ENCODE assay signal across 8 mouse cellular contexts in the genomic region with DNA sequence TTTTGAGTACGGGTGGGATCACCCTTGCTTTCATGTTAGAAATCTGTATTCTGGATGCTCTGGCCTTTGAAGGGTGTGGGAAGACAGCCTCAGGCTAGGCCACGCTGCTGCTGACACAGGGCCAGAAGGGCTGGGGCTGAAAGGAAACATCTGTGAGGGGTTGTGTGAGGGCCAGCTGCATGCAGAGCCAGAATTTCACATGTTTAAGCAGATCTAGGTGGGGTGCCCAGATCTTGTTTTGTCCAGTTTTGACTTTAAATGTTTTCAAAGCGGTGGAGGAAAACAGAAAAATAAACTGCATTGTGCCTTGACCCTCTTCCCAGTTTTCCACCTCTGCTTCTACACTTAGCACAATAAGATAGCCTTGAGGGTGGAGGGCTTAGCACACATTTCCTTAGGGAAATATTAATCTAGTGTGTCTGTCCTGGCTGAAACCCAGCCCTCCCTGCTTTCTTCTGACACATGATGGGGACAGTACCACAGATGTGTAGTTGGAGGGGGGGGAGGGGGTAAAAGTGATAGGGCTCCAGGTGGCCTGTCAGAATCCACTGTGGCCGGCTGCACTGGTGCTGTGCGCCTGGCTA. TPM values are rescaled to one million over a fixed set of nuclear protein-coding genes. Genes with fewer than 3 reads are reported as not detected.
DNase-seq lines count a peak whose midpoint lies in the region; ATAC-seq and TF ChIP-seq lines count a peak whose summit lies in the region.
"Had no signal": no experiment of that assay in that cellular context is flagged by ENCODE, and none has a peak within 500 bp of the region (broad histone marks: within the 10 kb centered on the region; RNA-seq: fewer than 3 reads in every experiment).

No protein-coding gene starts in this region.

- peaks cover 100% of the 10 kb centered on the region for H3K36me3 ChIP-seq in embryonic facial prominence, embryonic 10.5 days (replicated peaks)
- peaks cover 52% of the 10 kb centered on the region for H3K36me3 ChIP-seq in limb, embryonic 14.5 days (ENCODE audit: control insufficient read depth, insufficient read depth, low read length)
- peaks cover 14% of the 10 kb centered on the region for H3K36me3 ChIP-seq in stomach, postnatal 0 days (ENCODE audit: control insufficient read depth, insufficient read depth, low read length)

- peak; percentile 57 for DNase-seq in adrenal gland, postnatal 10 days
- peak; percentile 21 for DNase-seq in embryonic facial prominence, embryonic 10.5 days (ENCODE audit: low spot score)
- DNase-seq in heart, postnatal 36 days: peak; percentile 78 to 82
- DNase-seq in limb, embryonic 14.5 days (ENCODE audit: low spot score): peak; percentile 72
- DNase-seq in stomach, postnatal 0 days (ENCODE audit: low spot score): peak; percentile 40
- DNase-seq in spleen, postnatal 4 days (ENCODE audit: low spot score in 2 of 2): no peak
- no peak for DNase-seq in yolk sac, embryonic 10.5 days (ENCODE audit: low spot score)

- 77% methylated on average over 5 of the region's 5 CpGs for WGBS in embryonic facial prominence, embryonic 10.5 days
- 59% methylated on average over 5 of the region's 5 CpGs for whole genome bisulfite sequencing in limb, embryonic 14.5 days
- WGBS in stomach, postnatal 0 days: 50% methylated on average over 5 of the region's 5 CpGs

- TF ChIP-seq POLR2A in limb, embryonic 14.5 days (IDR thresholded peaks at IDR 0.05; ENCODE audit: borderline replicate concordance, extremely low read depth, insufficient read depth, insufficient read length): no peak

- intact Hi-C loops in heart, postnatal 36 days (cut with DNase I): no loop called here

- H3K27me3 ChIP-seq in embryonic facial prominence, embryonic 10.5 days (replicated peaks; ENCODE audit: low read depth, poor library complexity, severe bottlenecking): no peaks in the 10 kb centered on the region
- no peaks in the 10 kb centered on the region for H3K27me3 ChIP-seq in limb, embryonic 14.5 days (ENCODE audit: control insufficient read depth, insufficient read depth, low read length)
- H3K27me3 ChIP-seq in stomach, postnatal 0 days (ENCODE audit: control insufficient read depth, insufficient read depth, low read length): no peaks in the 10 kb centered on the region
- H3K27me3 ChIP-seq: midbrain, embryonic 12.5 days had no signal

- no peak overlapping the region for H3K4me3 ChIP-seq in embryonic facial prominence, embryonic 10.5 days
- no peak overlapping the region for H3K4me3 ChIP-seq in limb, embryonic 14.5 days (replicated peaks; ENCODE audit: low read length)
- H3K4me3 ChIP-seq in stomach, postnatal 0 days (ENCODE audit: low read depth, low read length): no peak overlapping the region
- H3K4me3 ChIP-seq: midbrain, embryonic 12.5 days had no signal

- no peak overlapping the region for H3K9ac ChIP-seq in limb, embryonic 14.5 days (ENCODE audit: low read depth, low read length, severe bottlenecking)
- H3K9ac ChIP-seq in stomach, postnatal 0 days (ENCODE audit: low read length): no peak overlapping the region
- H3K9ac ChIP-seq: midbrain, embryonic 12.5 days had no signal

- peak; percentile 83 for ATAC-seq in limb, embryonic 14.5 days (ENCODE audit: low FRiP score, low read depth)
- ATAC-seq in stomach, postnatal 0 days (ENCODE audit: low FRiP score, low TSS enrichment): peak; percentile 67; the same call in 1 of the 2 replicates

- no peak overlapping the region for H3K4me2 ChIP-seq in limb, embryonic 14.5 days (replicated peaks; ENCODE audit: low read depth, low read length, severe bottlenecking)
- no peak overlapping the region for H3K4me2 ChIP-seq in stomach, postnatal 0 days (replicated peaks; ENCODE audit: low read depth)
- H3K4me2 ChIP-seq: midbrain, embryonic 12.5 days had no signal

- H3K27ac ChIP-seq in embryonic facial prominence, embryonic 10.5 days (replicated peaks): no peak overlapping the region
- 0 out of 2 replicates have a peak overlapping the region, but pooled peaks have one; percentile 39 for H3K27ac ChIP-seq in limb, embryonic 14.5 days (replicated peaks; ENCODE audit: low read depth, low read length)
- peak overlapping the region; percentile 82 for H3K27ac ChIP-seq in stomach, postnatal 0 days (replicated peaks)
- H3K27ac ChIP-seq: midbrain, embryonic 12.5 days had no signal

- peak; percentile 48 for TF ChIP-seq EP300 in stomach, postnatal 0 days (optimal IDR thresholded peaks at IDR 0.05)

- TF ChIP-seq CTCF in stomach, postnatal 0 days (IDR thresholded peaks at IDR 0.05; ENCODE audit: low read depth): no peak

- peaks cover 14% of the 10 kb centered on the region; the same call in 1 of the 2 replicates for H3K9me3 ChIP-seq in embryonic facial prominence, embryonic 10.5 days
- H3K9me3 ChIP-seq in limb, embryonic 14.5 days (ENCODE audit: control insufficient read depth, low read length): peaks cover 4% of the 10 kb centered on the region
- H3K9me3 ChIP-seq in stomach, postnatal 0 days (ENCODE audit: control insufficient read depth, low read length): no peaks in the 10 kb centered on the region

- H3K4me1 ChIP-seq in embryonic facial prominence, embryonic 10.5 days: 0 out of 2 replicates have a peak, but pooled peaks cover 3% of the 10 kb centered on the region
- 0 out of 2 replicates have a peak, but pooled peaks cover 3% of the 10 kb centered on the region for H3K4me1 ChIP-seq in limb, embryonic 14.5 days (ENCODE audit: control insufficient read depth, insufficient read depth, low read length)
- 0 out of 2 replicates have a peak, but pooled peaks cover 3% of the 10 kb centered on the region for H3K4me1 ChIP-seq in stomach, postnatal 0 days (replicated peaks; ENCODE audit: control insufficient read depth, insufficient read depth)
- H3K4me1 ChIP-seq: midbrain, embryonic 12.5 days had no signal

RNA-seq across cellular contexts. Expression of gene Clec3b, which starts 11.8 kb away (rescaled TPM):
- total RNA-seq in adrenal gland, postnatal 10 days (2021): 10 to 100 TPM; 51.8 to 56.9 TPM
- 0.15 TPM in 1 of 2 replicates, not detected in the other for polyA plus RNA-seq in embryonic facial prominence, embryonic 10.5 days (2016; fragmentation: Nextera tagmentation; extraction: Ambion mirVana)
- 10 to 100 TPM; 62.1 to 66.7 TPM for total RNA-seq in heart, postnatal 36 days (2021)
- 18.1 and 21.0 TPM in 2 replicates for polyA plus RNA-seq in limb, embryonic 14.5 days (2012; rRNA removed)
- polyA plus RNA-seq in limb, embryonic 14.5 days (2014; fragmentation: Nextera tagmentation; extraction: Ambion mirVana): 1.1 and 1.6 TPM in 2 replicates
- 13.9 and 17.1 TPM in 2 replicates for polyA plus RNA-seq in stomach, postnatal 0 days (2015; fragmentation: Nextera tagmentation; extraction: Ambion mirVana)

RNA-seq across cellular contexts. Expression of gene Exosc7, which starts 26.0 kb away (rescaled TPM):
- 10 to 100 TPM; 40.7 to 44.3 TPM for total RNA-seq in adrenal gland, postnatal 10 days (2021)
- polyA plus RNA-seq in embryonic facial prominence, embryonic 10.5 days (2016; fragmentation: Nextera tagmentation; extraction: Ambion mirVana): 129 and 143 TPM in 2 replicates
- total RNA-seq in heart, postnatal 36 days (2021): 10 to 100 TPM; 28.6 to 30.0 TPM
- polyA plus RNA-seq in limb, embryonic 14.5 days (2012; rRNA removed): 81.1 and 109 TPM in 2 replicates
- 96.5 and 105 TPM in 2 replicates for polyA plus RNA-seq in limb, embryonic 14.5 days (2014; fragmentation: Nextera tagmentation; extraction: Ambion mirVana)
- polyA plus RNA-seq in stomach, postnatal 0 days (2015; fragmentation: Nextera tagmentation; extraction: Ambion mirVana): 73.1 and 73.5 TPM in 2 replicates

RNA-seq across cellular contexts. Expression of gene Zdhhc3, which starts 26.0 kb away (rescaled TPM):
- total RNA-seq in adrenal gland, postnatal 10 days (2021): 10 to 100 TPM; 54.8 to 61.9 TPM
- polyA plus RNA-seq in embryonic facial prominence, embryonic 10.5 days (2016; fragmentation: Nextera tagmentation; extraction: Ambion mirVana): 73.1 and 77.9 TPM in 2 replicates
- 10 to 100 TPM; 40.7 to 43.0 TPM for total RNA-seq in heart, postnatal 36 days (2021)
- 63.5 and 101 TPM in 2 replicates for polyA plus RNA-seq in limb, embryonic 14.5 days (2012; rRNA removed)
- polyA plus RNA-seq in limb, embryonic 14.5 days (2014; fragmentation: Nextera tagmentation; extraction: Ambion mirVana): 58.1 and 61.5 TPM in 2 replicates
- 64.7 and 65.7 TPM in 2 replicates for polyA plus RNA-seq in stomach, postnatal 0 days (2015; fragmentation: Nextera tagmentation; extraction: Ambion mirVana)

Comparison
In these comparisons a context has a peak if more than half of its experiments do, and no peak if none do; other contexts are left out.
1. DNase-seq: peak in adrenal gland, postnatal 10 days (single experiment), embryonic facial prominence, embryonic 10.5 days (single experiment), heart, postnatal 36 days (2 of 2), limb, embryonic 14.5 days (single experiment) and stomach, postnatal 0 days (single experiment); none in spleen, postnatal 4 days (0 of 2) and yolk sac, embryonic 10.5 days (single experiment).